ENCODE assay signal across 8 mouse cellular contexts in the genomic region with DNA sequence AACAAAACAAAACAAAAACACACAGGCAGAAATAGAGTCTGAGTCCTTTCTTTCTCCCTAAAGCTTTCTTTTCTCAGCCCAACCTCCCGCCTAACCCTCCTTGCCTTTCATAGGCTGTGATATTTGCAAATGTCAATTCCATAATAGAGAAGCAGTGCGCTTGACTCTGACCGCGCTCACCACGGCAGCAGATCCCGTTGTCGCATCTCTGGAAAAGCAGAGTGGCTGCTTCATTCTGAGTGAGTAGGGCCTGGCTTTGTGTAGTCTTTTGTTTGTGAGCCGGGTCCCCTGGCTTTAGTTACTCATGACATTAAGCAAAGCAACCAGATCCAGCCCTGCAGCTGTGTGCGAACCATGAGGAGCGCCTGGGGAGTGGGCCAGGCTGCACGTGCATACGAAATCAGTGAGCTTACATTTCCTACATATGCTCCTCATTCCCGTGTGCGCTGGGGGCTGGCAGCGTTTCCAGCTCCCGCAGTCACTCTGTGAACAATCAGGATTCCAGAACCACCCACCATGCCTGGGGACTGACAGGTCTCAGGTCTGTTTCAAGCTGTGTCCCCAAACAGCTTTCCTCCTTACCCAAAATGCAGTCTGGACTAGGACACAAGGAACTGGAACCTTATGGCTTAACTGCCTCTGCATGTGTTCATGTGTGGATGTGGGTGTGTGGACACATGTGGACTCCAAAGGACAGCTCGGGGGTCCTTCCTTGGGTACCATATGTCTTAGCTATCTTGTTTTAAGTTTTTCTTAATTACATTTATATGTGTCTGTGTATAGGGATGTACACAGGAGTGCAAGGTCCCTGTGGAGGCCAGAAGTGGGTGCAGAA.
DNase-seq lines count a peak whose midpoint lies in the region; ATAC-seq and TF ChIP-seq lines count a peak whose summit lies in the region.

No protein-coding gene starts in this region.

- peak; percentile 59; the same call in 1 of the 2 replicates for ATAC-seq in kidney, embryonic 15.5 days (replicated peaks; ENCODE audit: low FRiP score)
- ATAC-seq in neural tube, embryonic 15.5 days (ENCODE audit: low FRiP score) = peak; percentile 71

- no peak for TF ChIP-seq POLR2A in kidney, adult 2 months (IDR thresholded peaks at IDR 0.05; ENCODE audit: low read depth, low read length)

- DNase-seq in kidney, adult 2 months = no peak
- DNase-seq in forebrain, embryonic 10.5 days (ENCODE audit: extremely low spot score, low spot score) = peak; percentile 51
- peak; percentile 12 to 13 for DNase-seq in layer of hippocampus, postnatal 25 days (ENCODE audit: extremely low spot score in 1 of 2, low spot score in 1 of 2)
- no peak for DNase-seq in urinary bladder, adult 18-20 months (ENCODE audit: low spot score in 2 of 2)
- DNase-seq in adrenal gland, adult 2 months = no peak
- no peak for DNase-seq in heart, adult 8-10 months (ENCODE audit: low spot score)

- H3K9ac ChIP-seq in kidney, embryonic 15.5 days = no peak overlapping the region
- H3K9ac ChIP-seq in neural tube, embryonic 15.5 days (replicated peaks) = peak overlapping the region; percentile 24

- no peak for TF ChIP-seq CTCF in kidney, adult 2 months (conservative IDR thresholded peaks at IDR 0.05; ENCODE audit: insufficient read depth, insufficient read length, low read depth, low read length)

- H3K36me3 ChIP-seq in kidney, embryonic 15.5 days = no peaks in the 10 kb centered on the region
- H3K36me3 ChIP-seq in kidney, adult 2 months (ENCODE audit: control insufficient read depth, insufficient read depth, low read length) = no peaks in the 10 kb centered on the region
- no peaks in the 10 kb centered on the region for H3K36me3 ChIP-seq in forebrain, embryonic 10.5 days (replicated peaks)
- no peaks in the 10 kb centered on the region for H3K36me3 ChIP-seq in neural tube, embryonic 15.5 days

- peak overlapping the region; percentile 39 for H3K4me2 ChIP-seq in kidney, embryonic 15.5 days
- H3K4me2 ChIP-seq in neural tube, embryonic 15.5 days = peak overlapping the region; percentile 40

- H3K4me3 ChIP-seq in kidney, embryonic 15.5 days (replicated peaks) = no peak overlapping the region
- no peak overlapping the region for H3K4me3 ChIP-seq in kidney, adult 2 months (ENCODE audit: insufficient read depth, low read depth, low read length)
- H3K4me3 ChIP-seq in forebrain, embryonic 10.5 days = peak overlapping the region; percentile 33
- H3K4me3 ChIP-seq in neural tube, embryonic 15.5 days (replicated peaks) = 0 out of 2 replicates have a peak overlapping the region, but pooled peaks have one; percentile 9

- peaks cover 65% of the 10 kb centered on the region for H3K27me3 ChIP-seq in kidney, embryonic 15.5 days
- H3K27me3 ChIP-seq in kidney, adult 2 months (replicated peaks; ENCODE audit: control insufficient read depth, insufficient read depth, low read length) = no peaks in the 10 kb centered on the region; the same call in 1 of the 2 replicates
- H3K27me3 ChIP-seq in forebrain, embryonic 10.5 days (ENCODE audit: poor library complexity, severe bottlenecking) = peaks cover 80% of the 10 kb centered on the region
- H3K27me3 ChIP-seq in neural tube, embryonic 15.5 days (replicated peaks) = peaks cover 50% of the 10 kb centered on the region

- H3K9me3 ChIP-seq in kidney, embryonic 15.5 days (replicated peaks) = no peaks in the 10 kb centered on the region
- no peaks in the 10 kb centered on the region for H3K9me3 ChIP-seq in forebrain, embryonic 10.5 days
- H3K9me3 ChIP-seq in neural tube, embryonic 15.5 days (replicated peaks) = no peaks in the 10 kb centered on the region

- WGBS in kidney, embryonic 15.5 days = 24% methylated on average over 17 of the region's 17 CpGs
- 34% methylated on average over 17 of the region's 17 CpGs for WGBS in kidney, adult 2 months
- WGBS in forebrain, embryonic 10.5 days = 10% methylated on average over 17 of the region's 17 CpGs
- 5% methylated on average over 17 of the region's 17 CpGs for WGBS in neural tube, embryonic 15.5 days

- no peak overlapping the region for H3K27ac ChIP-seq in kidney, embryonic 15.5 days
- H3K27ac ChIP-seq in kidney, adult 2 months (ENCODE audit: insufficient read depth, low read depth, low read length) = no peak overlapping the region
- H3K27ac ChIP-seq in forebrain, embryonic 10.5 days = peak overlapping the region; percentile 77
- peak overlapping the region; percentile 63 for H3K27ac ChIP-seq in neural tube, embryonic 15.5 days (replicated peaks)

- peaks cover 20% of the 10 kb centered on the region for H3K4me1 ChIP-seq in kidney, embryonic 15.5 days
- H3K4me1 ChIP-seq in kidney, adult 2 months (ENCODE audit: control insufficient read depth, insufficient read depth, low read length) = no peaks in the 10 kb centered on the region
- H3K4me1 ChIP-seq in forebrain, embryonic 10.5 days = peaks cover 34% of the 10 kb centered on the region
- peaks cover 42% of the 10 kb centered on the region for H3K4me1 ChIP-seq in neural tube, embryonic 15.5 days

Comparison
In these comparisons a context has a peak if more than half of its experiments do, and no peak if none do; other contexts are left out.
1. H3K27ac ChIP-seq: peak in forebrain, embryonic 10.5 days (single experiment) and neural tube, embryonic 15.5 days (single experiment); none in kidney, embryonic 15.5 days (single experiment) and kidney, adult 2 months (single experiment).
2. H3K4me3 ChIP-seq: peak in forebrain, embryonic 10.5 days (single experiment) and neural tube, embryonic 15.5 days (single experiment); none in kidney, embryonic 15.5 days (single experiment) and kidney, adult 2 months (single experiment).
3. DNase-seq: peak in forebrain, embryonic 10.5 days (single experiment) and layer of hippocampus, postnatal 25 days (2 of 2); none in kidney, adult 2 months (single experiment), urinary bladder, adult 18-20 months (0 of 2), adrenal gland, adult 2 months (single experiment) and heart, adult 8-10 months (single experiment).